24 mouse cellular contexts compared by ENCODE assay signal in genomic region chr8:111531191-111531590, GRCm38 (mm10). TPM values are rescaled to one million over a fixed set of nuclear protein-coding genes. Genes with fewer than 3 reads are reported as not detected.
DNase-seq lines count a peak whose midpoint lies in the region; ATAC-seq lines count a peak whose summit lies in the region.
"Had no signal": no experiment of that assay in that cellular context is flagged by ENCODE, and none has a peak within 500 bp of the region (broad histone marks: within the 10 kb centered on the region; RNA-seq: fewer than 3 reads in every experiment).

No protein-coding gene starts in this region.

- H3K4me2 ChIP-seq in midbrain, embryonic 11.5 days = no peak overlapping the region
- no peak overlapping the region for H3K4me2 ChIP-seq in midbrain, embryonic 13.5 days (replicated peaks)
- H3K4me2 ChIP-seq: embryonic facial prominence, embryonic 12.5 days; forebrain, embryonic 12.5 days had no signal

- H3K9me3 ChIP-seq in midbrain, embryonic 11.5 days (ENCODE audit: control insufficient read depth, low read length) = no peaks in the 10 kb centered on the region
- H3K9me3 ChIP-seq in midbrain, embryonic 13.5 days = no peaks in the 10 kb centered on the region
- H3K9me3 ChIP-seq: embryonic facial prominence, embryonic 10.5 days; embryonic facial prominence, embryonic 12.5 days; forebrain, embryonic 12.5 days; G1E had no signal

- H3K4me1 ChIP-seq in midbrain, embryonic 11.5 days (ENCODE audit: control insufficient read depth, insufficient read depth, low read length) = no peaks in the 10 kb centered on the region
- H3K4me1 ChIP-seq in midbrain, embryonic 13.5 days (replicated peaks) = peaks cover 6% of the 10 kb centered on the region; the same call in 1 of the 2 replicates
- H3K4me1 ChIP-seq: embryonic facial prominence, embryonic 12.5 days; forebrain, embryonic 12.5 days had no signal

- WGBS in midbrain, embryonic 11.5 days = 77% methylated on average over 12 of the region's 12 CpGs
- 79% methylated on average over 12 of the region's 12 CpGs for WGBS in midbrain, embryonic 13.5 days

- no peaks in the 10 kb centered on the region for H3K36me3 ChIP-seq in midbrain, embryonic 11.5 days (ENCODE audit: control insufficient read depth, insufficient read depth, low read length)
- no peaks in the 10 kb centered on the region for H3K36me3 ChIP-seq in midbrain, embryonic 13.5 days
- H3K36me3 ChIP-seq: embryonic facial prominence, embryonic 10.5 days; embryonic facial prominence, embryonic 12.5 days; forebrain, embryonic 12.5 days; G1E had no signal

- no peak overlapping the region for H3K4me3 ChIP-seq in midbrain, embryonic 11.5 days (ENCODE audit: low read depth, low read length)
- H3K4me3 ChIP-seq in midbrain, embryonic 13.5 days (replicated peaks) = no peak overlapping the region
- H3K4me3 ChIP-seq: embryonic facial prominence, embryonic 10.5 days; embryonic facial prominence, embryonic 12.5 days; forebrain, embryonic 12.5 days had no signal

- no peaks in the 10 kb centered on the region for H3K27me3 ChIP-seq in midbrain, embryonic 11.5 days (ENCODE audit: control insufficient read depth, insufficient read depth, low read length)
- H3K27me3 ChIP-seq in midbrain, embryonic 13.5 days = no peaks in the 10 kb centered on the region
- H3K27me3 ChIP-seq: CH12.LX; embryonic facial prominence, embryonic 12.5 days; forebrain, embryonic 12.5 days; Patski had no signal

- no peak overlapping the region for H3K27ac ChIP-seq in midbrain, embryonic 11.5 days (ENCODE audit: low read depth, low read length)
- no peak overlapping the region for H3K27ac ChIP-seq in midbrain, embryonic 13.5 days
- H3K27ac ChIP-seq: embryonic facial prominence, embryonic 10.5 days; embryonic facial prominence, embryonic 12.5 days; forebrain, embryonic 12.5 days had no signal

- no peak overlapping the region for H3K9ac ChIP-seq in midbrain, embryonic 11.5 days (ENCODE audit: low read length)
- H3K9ac ChIP-seq in midbrain, embryonic 13.5 days (replicated peaks) = no peak overlapping the region
- H3K9ac ChIP-seq: embryonic facial prominence, embryonic 12.5 days; forebrain, embryonic 12.5 days had no signal

- ATAC-seq in midbrain, embryonic 11.5 days (ENCODE audit: low FRiP score) = no peak
- ATAC-seq in midbrain, embryonic 13.5 days = no peak
- ATAC-seq: activated CD4-positive, CD25-positive, alpha-beta regulatory T cell, adult 4 months; CD4-positive, CD25-positive, alpha-beta regulatory T cell, adult 4 months; forebrain, embryonic 14.5 days; forebrain, embryonic 16.5 days; Patski had no signal

- peak; percentile 4 for DNase-seq in midbrain, embryonic 11.5 days (ENCODE audit: low spot score, missing footprints)
- DNase-seq in R1 (ENCODE audit: low read depth, low spot score) = peak; percentile 65
- no peak for DNase-seq in ovary, postnatal 36 days (ENCODE audit: low spot score)
- DNase-seq in layer of hippocampus, adult 9-10 months (ENCODE audit: low spot score) = no peak
- DNase-seq: adrenal gland, adult 8-10 months; adrenal gland, postnatal 14 days; adrenal gland, postnatal 36 days; B cell, adult 2 months; cerebellum, adult 11-12 months; cerebellum, adult 2 months; cerebellum, adult 9-10 months; cerebellum, postnatal 10 days; cerebellum, postnatal 25 days had no signal

RNA-seq across cellular contexts. Expression of gene Znrf1, which starts 4.7 kb away (rescaled TPM):
- polyA plus RNA-seq in midbrain, embryonic 11.5 days (2014; fragmentation: Nextera tagmentation; extraction: Ambion mirVana) = 38.6 and 45.6 TPM in 2 replicates
- polyA plus RNA-seq in midbrain, embryonic 13.5 days (2015; fragmentation: Nextera tagmentation; extraction: Ambion mirVana) = 62.4 and 80.7 TPM in 2 replicates

RNA-seq across cellular contexts. Expression of gene Wdr59, which starts 9.3 kb away (rescaled TPM):
- 2.9 TPM in 2 replicates for polyA plus RNA-seq in midbrain, embryonic 11.5 days (2014; fragmentation: Nextera tagmentation; extraction: Ambion mirVana)
- polyA plus RNA-seq in midbrain, embryonic 13.5 days (2015; fragmentation: Nextera tagmentation; extraction: Ambion mirVana) = 6.7 TPM in 2 replicates

Comparison
In these comparisons a context has a peak if more than half of its experiments do, and no peak if none do; other contexts are left out.
1. DNase-seq: peak in midbrain, embryonic 11.5 days (single experiment) and R1 (single experiment); none in ovary, postnatal 36 days (single experiment) and layer of hippocampus, adult 9-10 months (single experiment).